Mouse (Mus musculus) mesoderm, embryonic 11.5 days (tissue): ENCODE measurements around the gene Cd3d.
"Not testable (repeated sequence)": the region's sequence is repeated elsewhere in the genome, so short reads cannot be mapped to it uniquely, and the experiment has no call there.

Experiments
- DNase-seq: peaks from one replicate; pipeline ENCODE4 v3.0.0-alpha.2; 2012; ENCODE audit warnings: low read depth, low spot score

The Cd3d gene

GRCm38 (mm10) chr9:44981676-44982075 lies at the start of gene Cd3d:
Gene Cd3d, plus strand, starts transcription at chr9:44981786.
- DNase-seq: no peak

- DNase-seq: no peak
Observed at GRCm38 (mm10) chr9:44941756-44942155, 39.8 kb upstream of the Cd3d start.

GRCm38 (mm10) chr9:44942421-44942820 lies 39.2 kb upstream of the Cd3d start:
- DNase-seq: no peak

GRCm38 (mm10) chr9:44946185-44946695 lies 35.3 kb upstream of the Cd3d start:
- DNase-seq: no peak

- DNase-seq: no peak
Observed at GRCm38 (mm10) chr9:44947836-44948235, 33.8 kb upstream of the Cd3d start.

GRCm38 (mm10) chr9:44954432-44954831 lies 27.2 kb upstream of the Cd3d start:
- DNase-seq: no peak

- DNase-seq: peak; percentile 99
Observed at GRCm38 (mm10) chr9:44965126-44965832, 16.3 kb upstream of the Cd3d start, which contains the start of gene Ube4a. Gene Ube4a, minus strand, starts transcription at chr9:44965600.

GRCm38 (mm10) chr9:44965833-44966466 lies 15.6 kb upstream of the Cd3d start:
- no peak for DNase-seq

- peak; percentile 74 for DNase-seq
Observed at GRCm38 (mm10) chr9:44966815-44967242, 14.8 kb upstream of the Cd3d start.

- not testable (repeated sequence) for DNase-seq
Observed at GRCm38 (mm10) chr9:44967763-44968162, 13.8 kb upstream of the Cd3d start.

- no peak for DNase-seq
Observed at GRCm38 (mm10) chr9:44969450-44969849, 12.1 kb upstream of the Cd3d start.

- DNase-seq: no peak
Observed at GRCm38 (mm10) chr9:44977813-44978212, 3.8 kb upstream of the Cd3d start.

- no peak for DNase-seq
Observed at GRCm38 (mm10) chr9:44979806-44980205, 1.8 kb upstream of the Cd3d start.

- DNase-seq: no peak
Observed at GRCm38 (mm10) chr9:44980242-44980641, 1.3 kb upstream of the Cd3d start, which contains the start of gene Cd3g. Gene Cd3g, minus strand, starts transcription at chr9:44980431.

GRCm38 (mm10) chr9:44981104-44981503 lies 482 bp upstream of the Cd3d start:
- no peak for DNase-seq

- no peak for DNase-seq
Observed at GRCm38 (mm10) chr9:44982081-44982480, 495 bp downstream of the Cd3d start.

- no peak for DNase-seq
Observed at GRCm38 (mm10) chr9:44982531-44982930, 945 bp downstream of the Cd3d start.

GRCm38 (mm10) chr9:44983001-44983400 lies 1.4 kb downstream of the Cd3d start:
- no peak for DNase-seq

GRCm38 (mm10) chr9:44985721-44986161 lies 4.2 kb downstream of the Cd3d start:
- no peak for DNase-seq

- DNase-seq: no peak
Observed at GRCm38 (mm10) chr9:44986242-44986781, 4.7 kb downstream of the Cd3d start.

- DNase-seq: no peak
Observed at GRCm38 (mm10) chr9:44986976-44987375, 5.4 kb downstream of the Cd3d start.

- no peak for DNase-seq
Observed at GRCm38 (mm10) chr9:44991821-44992220, 10.2 kb downstream of the Cd3d start.
